Comparison of ENCODE assay signal across 7 mouse cellular contexts in genomic region chr10:67185491-67186081, GRCm38 (mm10).
DNase-seq lines count a peak whose midpoint lies in the region; ATAC-seq lines count a peak whose summit lies in the region.

No protein-coding gene starts in this region.

- intact Hi-C loops in left cerebral cortex, postnatal 36 days (cut with DNase I) = loop anchor here (5.0 kb wide), 3 partner anchors 42 to 88 kb away; partner anchors contain the start of genes Jmjd1c and Reep3

- peak; percentile 92 for ATAC-seq in intestine, embryonic 16.5 days
- peak; percentile 92 for ATAC-seq in midbrain, embryonic 11.5 days (ENCODE audit: low FRiP score)

- no peaks in the 10 kb centered on the region for H3K27me3 ChIP-seq in intestine, embryonic 16.5 days (replicated peaks; ENCODE audit: control insufficient read depth, insufficient read depth, low read length)
- no peaks in the 10 kb centered on the region for H3K27me3 ChIP-seq in midbrain, embryonic 11.5 days (ENCODE audit: control insufficient read depth, insufficient read depth, low read length)

- WGBS in intestine, embryonic 16.5 days = under 1% methylated on average over 23 of the region's 23 CpGs
- WGBS in midbrain, embryonic 11.5 days = under 1% methylated on average over 23 of the region's 23 CpGs

- H3K27ac ChIP-seq in intestine, embryonic 16.5 days (ENCODE audit: low read length) = peak overlapping the region; percentile 98
- H3K27ac ChIP-seq in midbrain, embryonic 11.5 days (ENCODE audit: low read depth, low read length) = peak overlapping the region; percentile 90

- DNase-seq in adrenal gland, adult 8-10 months = peak; percentile 82
- peak; percentile 77 for DNase-seq in embryo, embryonic 9.5 days (ENCODE audit: extremely low spot score)
- peak; percentile 27 to 70 for DNase-seq in gastrocnemius, postnatal 4 days (ENCODE audit: low spot score in 2 of 2)
- peak; percentile 77 to 79 for DNase-seq in left cerebral cortex, postnatal 36 days (ENCODE audit: low spot score in 2 of 2)
- peak; percentile 97 for DNase-seq in midbrain, embryonic 11.5 days (ENCODE audit: low spot score, missing footprints)
- peak; percentile 91 for DNase-seq in skeletal muscle tissue, adult 2 months (ENCODE audit: low read depth, low spot score)

- no peaks in the 10 kb centered on the region for H3K36me3 ChIP-seq in intestine, embryonic 16.5 days (ENCODE audit: control insufficient read depth, insufficient read depth, low read length)
- no peaks in the 10 kb centered on the region for H3K36me3 ChIP-seq in midbrain, embryonic 11.5 days (ENCODE audit: control insufficient read depth, insufficient read depth, low read length)

- peak overlapping the region; percentile 62 for H3K4me2 ChIP-seq in intestine, embryonic 16.5 days (ENCODE audit: low read depth, low read length)
- peak overlapping the region; percentile 67 for H3K4me2 ChIP-seq in midbrain, embryonic 11.5 days

- H3K4me1 ChIP-seq in intestine, embryonic 16.5 days (ENCODE audit: control insufficient read depth, insufficient read depth, low read length) = peaks cover 15% of the 10 kb centered on the region
- H3K4me1 ChIP-seq in midbrain, embryonic 11.5 days (ENCODE audit: control insufficient read depth, insufficient read depth, low read length) = peaks cover 14% of the 10 kb centered on the region

- peak overlapping the region; percentile 77 for H3K9ac ChIP-seq in intestine, embryonic 16.5 days (ENCODE audit: low read depth, low read length)
- peak overlapping the region; percentile 70 for H3K9ac ChIP-seq in midbrain, embryonic 11.5 days (ENCODE audit: low read length)

- peak overlapping the region; percentile 61 for H3K4me3 ChIP-seq in intestine, embryonic 16.5 days (ENCODE audit: low read length)
- H3K4me3 ChIP-seq in midbrain, embryonic 11.5 days (ENCODE audit: low read depth, low read length) = peak overlapping the region; percentile 44

- H3K9me3 ChIP-seq in intestine, embryonic 16.5 days (ENCODE audit: control insufficient read depth, low read length) = no peaks in the 10 kb centered on the region
- no peaks in the 10 kb centered on the region for H3K9me3 ChIP-seq in midbrain, embryonic 11.5 days (ENCODE audit: control insufficient read depth, low read length)

Comparison
In these comparisons a context has a peak if more than half of its experiments do, and no peak if none do; other contexts are left out.
1. Peak in every context shown above with its lines: DNase-seq, ATAC-seq, H3K4me3 ChIP-seq and H3K27ac ChIP-seq.